15 mouse cellular contexts compared by ENCODE assay signal in the genomic region with DNA sequence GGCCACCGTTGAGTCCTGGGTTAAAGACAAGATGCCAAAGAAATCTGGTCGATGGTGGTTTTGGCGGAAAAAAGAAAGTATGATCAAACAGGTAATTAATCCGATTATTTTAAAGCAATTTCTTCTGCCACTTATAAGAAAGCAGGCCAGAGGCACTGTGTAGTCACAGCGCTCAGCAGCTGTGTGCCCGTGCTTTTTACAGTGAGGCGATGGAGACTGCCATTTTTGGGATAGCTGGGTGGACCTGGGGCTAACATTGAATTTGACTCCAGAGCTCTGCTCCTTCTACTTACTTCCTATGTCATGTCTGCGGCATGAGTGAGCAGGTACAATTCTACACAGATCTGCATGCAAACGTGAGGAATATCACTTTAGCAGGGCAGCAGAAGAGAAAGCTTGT.
"Had no signal": no experiment of that assay in that cellular context is flagged by ENCODE, and none has a peak within 500 bp of the region (broad histone marks: within the 10 kb centered on the region; RNA-seq: fewer than 3 reads in every experiment).

No protein-coding gene starts in this region.

- H3K4me1 ChIP-seq: midbrain, embryonic 12.5 days; neural tube, embryonic 12.5 days; stomach, embryonic 15.5 days had no signal

- ATAC-seq: midbrain, embryonic 16.5 days had no signal

- H3K27me3 ChIP-seq: midbrain, embryonic 12.5 days; neural tube, embryonic 12.5 days; stomach, embryonic 15.5 days had no signal

- H3K4me2 ChIP-seq: lung, embryonic 14.5 days; midbrain, embryonic 12.5 days; neural tube, embryonic 12.5 days; stomach, embryonic 15.5 days had no signal

- H3K9me3 ChIP-seq: midbrain, embryonic 12.5 days; neural tube, embryonic 12.5 days; stomach, embryonic 15.5 days had no signal

- DNase-seq: lung, adult 18-20 months; lung, embryonic 14.5 days; lung, postnatal 10 days; lung, postnatal 4 days; midbrain, embryonic 14.5 days; right cerebral cortex, postnatal 14 days; thymus, adult 2 months; thymus, postnatal 25 days; thymus, postnatal 4 days had no signal

- H3K4me3 ChIP-seq: midbrain, embryonic 12.5 days; neural tube, embryonic 12.5 days; stomach, embryonic 15.5 days had no signal

- H3K27ac ChIP-seq: liver, embryonic 14.5 days; midbrain, embryonic 12.5 days; neural tube, embryonic 12.5 days; stomach, embryonic 15.5 days; stomach, postnatal 0 days had no signal

- H3K9ac ChIP-seq: liver, embryonic 14.5 days; lung, embryonic 14.5 days; midbrain, embryonic 12.5 days; neural tube, embryonic 12.5 days; stomach, embryonic 15.5 days had no signal
